Mouse (Mus musculus) bone marrow, adult 2 months (tissue): ENCODE measurements around the gene Ipcef1. TPM values are rescaled to one million over a fixed set of nuclear protein-coding genes. Genes with fewer than 3 reads are reported as not detected.

Experiments
- H3K27ac ChIP-seq: fragments of 200-500 bp; 2 replicates; pipeline ENCODE4 v1.5.1; 2012; ENCODE audit warnings: low read depth, mild to moderate bottlenecking, control low read depth, inconsistent platforms, low read length; ENCODE audit not compliant: control insufficient read depth, poor library complexity, insufficient read depth
- H3K4me1 ChIP-seq: fragments of 200-500 bp; 2 replicates; pipeline ENCODE4 v1.6.1; 2011; ENCODE audit warnings: low read length; ENCODE audit not compliant: control insufficient read depth, insufficient read depth
- H3K4me3 ChIP-seq: fragments of 200-500 bp; replicated peaks from 2 replicates; pipeline ENCODE3; 2011; ENCODE audit warnings: mild to moderate bottlenecking, low read depth, low read length, control low read depth; ENCODE audit not compliant: control insufficient read depth
- CTCF ChIP-seq: fragments of 200-500 bp; IDR thresholded peaks from 2 replicates; pipeline ENCODE4 v1.5.1; 2011; ENCODE audit warnings: low read length, control low read depth; ENCODE audit not compliant: control insufficient read depth, insufficient read depth
- POLR2A ChIP-seq: fragments of 200-500 bp; IDR thresholded peaks from 2 replicates; pipeline ENCODE4 v1.6.1; 2011; ENCODE audit warnings: low read depth, mild to moderate bottlenecking, control low read depth, low read length, borderline replicate concordance; ENCODE audit not compliant: control insufficient read depth
- WGBS: fragments of 180-500 bp; shearing (Covaris S2); methylation state at CpG from one replicate; pipeline ENCODE4 v1.1.7; 2018; 5-methylcytosine and 5-hydroxymethylcytosine counted together
- polyA plus RNA-seq: library from polyadenylated mRNA; stranded (reverse); fragments of >200 nt; gene quantifications from 2 replicates; pipeline ENCODE4 v1.2.4, GENCODE M21; 2011; ENCODE audit warnings: low replicate concordance; ENCODE audit not compliant: missing spikeins, insufficient read depth, insufficient read length

Ipcef1 gene
- polyA plus RNA-seq, 1 experiment, result 13.4 TPM

GRCm38 (mm10) chr10:6873917-6874316, 178.4 kb downstream of the Ipcef1 start:
- 67% methylated on average over 1 of the region's 1 CpGs for WGBS
- Histone ChIP-seq H3K27ac (no peak overlapping the region), H3K4me3 (no peak overlapping the region), H3K4me1 (no peaks in the 10 kb centered on the region)
- TF ChIP-seq POLR2A (no peak), CTCF (no peak)

- Histone ChIP-seq H3K4me3 (no peak overlapping the region), H3K27ac (no peak overlapping the region), H3K4me1 (no peaks in the 10 kb centered on the region)
- TF ChIP-seq POLR2A (no peak), CTCF (no peak)
- 74% methylated on average over 7 of the region's 7 CpGs for WGBS
These were observed 180.7 kb downstream of the Ipcef1 start for GRCm38 (mm10) chr10:6871418-6872072.

GRCm38 (mm10) chr10:6855812-6856211, 196.5 kb downstream of the Ipcef1 start:
- H3K4me3 ChIP-seq, result no peak overlapping the region
- H3K27ac ChIP-seq, result no peak overlapping the region
- 72% methylated on average over 3 of the region's 3 CpGs for WGBS
- H3K4me1 ChIP-seq, result no peaks in the 10 kb centered on the region
- TF ChIP-seq CTCF (no peak), POLR2A (no peak)

- 76% methylated on average over 2 of the region's 2 CpGs for WGBS
- no peak overlapping the region for H3K4me3 ChIP-seq
- no peaks in the 10 kb centered on the region for H3K4me1 ChIP-seq
- TF ChIP-seq CTCF, result no peak
- TF ChIP-seq POLR2A, result no peak
- H3K27ac ChIP-seq, result no peak overlapping the region
These were observed 203.4 kb downstream of the Ipcef1 start for GRCm38 (mm10) chr10:6848834-6849233.

- Histone ChIP-seq H3K4me1 (no peaks in the 10 kb centered on the region), H3K4me3 (no peak overlapping the region), H3K27ac (no peak overlapping the region)
- no peak for TF ChIP-seq POLR2A
- TF ChIP-seq CTCF, result no peak
- WGBS, result 32% methylated on average over 7 of the region's 7 CpGs
These were observed 204.0 kb downstream of the Ipcef1 start for GRCm38 (mm10) chr10:6848162-6848754.

- no peaks in the 10 kb centered on the region for H3K4me1 ChIP-seq
- 83% methylated on average over 1 of the region's 1 CpGs for WGBS
- no peak overlapping the region for H3K4me3 ChIP-seq
- no peak for TF ChIP-seq CTCF
- no peak for TF ChIP-seq POLR2A
- H3K27ac ChIP-seq, result no peak overlapping the region
These were observed 206.0 kb downstream of the Ipcef1 start for GRCm38 (mm10) chr10:6846283-6846682.

- H3K4me1 ChIP-seq, result no peaks in the 10 kb centered on the region
- WGBS, result 67% methylated on average over 1 of the region's 1 CpGs
- TF ChIP-seq POLR2A (no peak), CTCF (no peak)
- no peak overlapping the region for H3K4me3 ChIP-seq
- no peak overlapping the region for H3K27ac ChIP-seq
These were observed 210.1 kb downstream of the Ipcef1 start for GRCm38 (mm10) chr10:6842225-6842624.

Other genes starting within 250 kb of the Ipcef1 start
- 1.5 and 4.6 TPM in 2 replicates for gene Cnksr3, start 159.8 kb upstream of the Ipcef1 start, polyA plus RNA-seq